Mouse (Mus musculus) liver, postnatal 0 days (tissue): ENCODE results near the gene A630001G21Rik.

Source experiments
- CTCF ChIP-seq: sonication (generic); IDR thresholded peaks from 2 replicates; pipeline ENCODE4 v1.5.1; 2016; ENCODE audit warnings: antibody characterized with exemption, low read depth
- EP300 ChIP-seq: IDR thresholded peaks from 2 replicates; pipeline ENCODE4 v1.6.1; 2016; ENCODE audit warnings: antibody characterized with exemption, low read depth, mild to moderate bottlenecking

- TF ChIP-seq EP300 (no peak), CTCF (no peak)
Observed at GRCm38 (mm10) chr1:85697721-85698493, 80.5 kb downstream of the A630001G21Rik start.
